Mouse (Mus musculus) monocyte, adult 5-6 weeks (primary cell): ENCODE data around the gene Hnrnpdl. TPM values are rescaled to one million over a fixed set of nuclear protein-coding genes. Genes with fewer than 3 reads are reported as not detected.
A peak's percentile ranks its signal among the peaks of the same experiment; 100 is the strongest.

Source experiments
- ATAC-seq: fragments of 153-309, 156-312 bp; replicated peaks from 2 replicates; pipeline ENCODE4 v1.8.0; 2017; ENCODE audit warnings: mild to moderate bottlenecking; ENCODE audit not compliant: low TSS enrichment, insufficient number of reproducible peaks, severe bottlenecking, poor library complexity, low FRiP score
- total RNA-seq: library from RNA; stranded (forward); fragments of 200-1000, 200-491, 200-594 nt; gene quantifications from 3 replicates; pipeline ENCODE4 v1.2.3, GENCODE M21; 2017

Gene Hnrnpdl
- total RNA-seq, 1 experiment from 2014 or later = 624 TPM

DNA sequence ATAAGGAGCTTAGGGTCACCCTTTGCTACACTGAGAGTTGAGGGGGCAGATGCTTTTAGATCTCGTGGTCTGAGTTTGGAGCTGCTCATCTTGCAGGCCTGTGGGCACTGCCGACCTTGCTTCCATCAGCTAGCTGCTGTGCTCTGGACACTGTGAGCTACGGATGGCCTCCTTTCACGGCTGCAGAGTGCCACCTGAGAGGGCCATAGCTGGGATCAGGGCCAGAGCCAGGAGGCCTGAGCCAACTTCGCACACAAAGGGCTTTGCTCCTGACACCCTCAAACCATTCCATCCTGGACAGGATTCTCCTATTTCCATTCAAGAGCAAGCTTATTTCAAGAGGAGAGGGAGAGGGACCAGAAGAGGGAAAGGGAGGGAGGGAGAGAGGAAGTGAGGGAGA is 15.1 kb downstream of the Hnrnpdl start:
- no peak for ATAC-seq

DNA sequence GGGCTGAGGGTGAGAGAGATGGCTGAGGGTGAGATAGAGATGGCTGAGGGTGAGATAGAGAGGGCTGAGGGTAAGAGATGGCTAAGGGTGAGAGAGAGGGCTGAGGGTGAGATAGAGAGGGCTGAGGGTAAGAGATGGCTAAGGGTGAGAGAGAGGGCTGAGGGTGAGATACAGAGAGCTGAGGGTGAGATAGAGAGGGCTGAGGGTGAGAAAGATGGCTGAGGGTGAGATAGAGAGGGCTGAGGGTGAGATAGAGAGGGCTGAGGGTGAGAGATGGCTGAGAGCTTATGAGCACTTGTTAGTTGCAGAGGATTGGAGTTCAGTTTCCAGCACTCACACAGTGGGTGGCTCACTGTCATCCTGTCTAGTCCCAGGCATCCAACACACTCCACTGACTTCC is 19.4 kb downstream of the Hnrnpdl start:
- ATAC-seq = no peak

DNA sequence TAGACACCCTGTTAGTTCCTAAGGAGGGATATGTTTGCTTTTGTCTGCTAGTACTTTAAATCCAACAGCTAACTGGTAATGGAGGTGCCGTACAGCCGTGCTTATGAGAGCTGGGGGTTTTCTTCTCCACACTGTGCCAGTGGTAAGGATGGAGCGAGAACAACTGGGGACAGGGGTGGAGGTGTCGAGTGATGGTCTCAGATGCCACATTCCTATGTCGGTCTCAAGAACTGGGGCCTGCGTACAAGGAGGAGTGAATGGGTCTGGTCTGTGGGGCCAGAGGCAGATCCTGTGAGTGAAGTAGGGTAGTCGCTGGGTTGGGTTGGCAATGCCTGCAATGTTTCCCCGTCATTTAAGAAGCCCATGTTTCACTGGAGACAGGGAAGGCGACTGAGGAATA is 26.9 kb downstream of the Hnrnpdl start:
- no peak for ATAC-seq

DNA sequence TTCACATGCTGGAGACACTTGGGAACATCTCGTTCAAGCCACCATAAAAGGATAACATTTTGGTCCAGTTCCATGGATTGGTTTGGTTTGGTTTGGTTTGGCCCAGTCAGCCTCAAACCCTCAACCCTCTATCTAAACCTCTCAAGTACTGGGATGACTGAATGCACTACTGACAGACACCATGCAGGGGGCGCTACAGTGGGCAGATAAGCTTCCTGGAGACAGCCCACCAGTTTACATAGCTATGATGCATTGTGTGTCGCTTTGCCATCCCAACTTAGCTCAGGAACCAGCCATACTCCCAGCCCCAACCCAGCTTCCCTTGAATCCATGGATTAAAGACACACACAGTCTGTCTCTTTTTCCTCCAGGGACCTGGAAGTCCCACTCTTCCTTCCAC is 31.0 kb downstream of the Hnrnpdl start:
- ATAC-seq = no peak

DNA sequence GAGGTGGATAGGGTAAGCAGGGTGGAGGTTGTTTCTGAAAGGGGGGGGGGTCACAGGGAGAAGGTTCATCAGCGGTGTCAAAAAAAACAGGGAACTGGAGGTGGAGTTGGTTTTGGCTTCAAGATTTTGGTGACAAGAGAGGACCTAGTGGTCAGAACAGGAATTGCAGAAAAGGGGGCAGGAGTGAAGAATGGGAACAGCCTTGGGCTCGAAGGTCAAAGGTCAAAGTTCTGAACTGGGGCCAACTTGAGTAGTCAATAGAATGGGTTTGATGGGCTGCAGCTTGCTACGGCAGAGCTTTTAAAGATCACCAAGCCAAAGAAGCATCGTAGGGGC is 32.5 kb downstream of the Hnrnpdl start:
- ATAC-seq = no peak

DNA sequence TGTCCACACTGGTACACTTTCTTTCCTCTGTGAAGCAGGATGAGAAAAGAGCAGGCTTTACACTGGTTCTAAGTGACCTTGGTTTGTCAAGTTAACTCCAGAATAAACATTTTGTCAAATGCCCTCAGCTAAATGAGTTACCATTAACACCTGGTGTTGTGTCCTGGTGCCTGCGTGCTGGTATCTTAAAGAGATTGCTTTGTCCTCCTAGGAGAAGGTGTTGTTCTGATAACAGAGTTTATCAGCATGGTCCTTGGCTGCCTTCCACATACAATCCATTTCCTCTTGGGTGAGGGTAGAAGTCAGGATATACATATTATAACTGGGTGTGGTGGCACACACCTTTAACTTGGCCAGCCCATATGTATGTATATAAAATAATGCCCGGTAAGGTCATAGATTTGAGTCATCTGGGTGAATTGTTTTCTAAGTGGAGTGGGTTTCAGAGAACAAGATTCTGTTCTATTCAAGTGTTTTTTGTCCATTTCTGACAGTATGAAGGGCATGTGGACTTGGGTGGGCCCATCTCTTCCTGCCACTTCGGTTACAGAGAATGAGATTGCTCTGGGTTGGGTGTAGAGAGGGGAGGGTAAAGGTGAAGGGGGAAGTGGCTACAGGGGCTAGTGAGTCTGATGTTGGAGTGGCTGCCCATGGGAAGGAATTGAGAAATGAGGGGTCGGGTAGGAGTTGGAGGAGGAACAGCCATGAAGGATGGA is 33.0 kb downstream of the Hnrnpdl start:
- no peak for ATAC-seq

DNA sequence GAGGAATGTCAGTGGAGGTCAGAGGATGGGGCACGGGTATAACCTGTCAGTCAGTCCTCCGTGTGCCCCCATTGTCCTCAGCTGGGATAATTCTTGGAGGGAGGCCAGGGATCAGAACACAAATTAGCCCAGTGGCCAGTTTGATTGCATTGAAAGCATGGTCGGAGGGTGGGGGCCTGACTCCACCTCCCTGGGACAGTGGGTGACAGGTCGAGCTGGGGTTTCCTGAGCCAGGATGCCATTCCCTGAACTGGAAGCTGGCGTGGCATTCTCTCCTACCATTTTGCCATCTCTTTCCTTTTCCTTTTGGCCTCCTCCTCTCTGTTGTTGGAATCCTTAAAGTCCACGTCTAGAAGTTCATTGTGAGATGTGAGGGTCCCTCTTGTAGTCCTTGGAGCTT is 33.6 kb downstream of the Hnrnpdl start:
- ATAC-seq = no peak

DNA sequence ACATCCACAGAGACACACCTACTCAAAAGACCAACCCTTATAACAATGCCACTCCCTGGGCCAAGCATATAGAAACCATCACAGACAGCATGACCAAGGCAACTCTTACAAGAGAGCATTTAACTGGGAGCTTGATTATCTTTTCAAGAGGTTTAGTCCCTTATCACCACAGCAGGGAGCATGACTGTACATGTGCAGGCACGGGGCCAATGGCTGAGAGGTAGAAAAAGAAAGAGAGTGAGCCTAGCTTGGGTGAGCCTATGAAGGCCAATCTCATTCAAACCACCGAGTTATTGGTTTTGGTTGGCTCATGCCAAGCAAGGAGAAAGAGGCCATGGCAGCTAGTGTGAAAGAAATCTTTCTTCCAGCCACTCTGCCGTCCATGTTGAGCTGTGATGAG is 34.0 kb downstream of the Hnrnpdl start:
- ATAC-seq = no peak

DNA sequence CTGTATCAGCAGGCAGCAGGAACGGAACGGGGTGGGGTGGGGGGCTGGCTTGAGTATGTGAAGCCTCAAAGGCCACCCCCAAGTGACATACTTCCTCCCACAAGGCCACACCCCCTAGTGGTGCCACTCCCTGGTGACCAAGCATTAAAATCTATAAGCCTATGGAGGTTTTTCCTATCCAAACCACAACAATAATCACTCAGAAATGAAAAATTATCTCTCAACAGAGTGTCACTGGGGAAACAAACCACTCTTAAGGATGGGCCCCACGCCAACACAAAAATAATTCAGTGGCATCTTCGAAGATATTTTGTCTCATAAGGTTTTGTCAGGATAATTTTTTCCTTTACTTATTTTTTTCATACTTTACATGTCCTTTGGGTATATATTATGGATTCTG is 35.6 kb downstream of the Hnrnpdl start:
- no peak for ATAC-seq

DNA sequence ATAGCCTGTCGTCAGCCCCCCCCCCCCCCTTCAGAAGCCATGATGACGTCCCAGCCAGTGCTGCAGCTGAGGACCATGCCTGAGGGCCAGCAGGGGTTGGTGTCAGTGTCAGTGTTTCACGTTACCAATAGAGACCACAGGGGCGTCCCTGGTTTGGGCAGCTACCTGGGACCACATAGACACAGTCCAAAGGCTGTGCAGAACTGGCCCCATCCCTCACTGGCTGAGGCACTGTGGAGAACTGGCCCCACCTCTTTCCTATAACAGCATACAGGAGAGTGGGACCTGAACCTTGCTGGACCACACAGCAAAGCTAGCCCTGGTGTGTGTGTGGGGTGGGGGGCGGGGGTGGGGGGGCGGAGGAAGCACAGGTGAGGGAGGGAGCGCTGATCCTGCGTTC is 39.0 kb downstream of the Hnrnpdl start:
- no peak for ATAC-seq

DNA sequence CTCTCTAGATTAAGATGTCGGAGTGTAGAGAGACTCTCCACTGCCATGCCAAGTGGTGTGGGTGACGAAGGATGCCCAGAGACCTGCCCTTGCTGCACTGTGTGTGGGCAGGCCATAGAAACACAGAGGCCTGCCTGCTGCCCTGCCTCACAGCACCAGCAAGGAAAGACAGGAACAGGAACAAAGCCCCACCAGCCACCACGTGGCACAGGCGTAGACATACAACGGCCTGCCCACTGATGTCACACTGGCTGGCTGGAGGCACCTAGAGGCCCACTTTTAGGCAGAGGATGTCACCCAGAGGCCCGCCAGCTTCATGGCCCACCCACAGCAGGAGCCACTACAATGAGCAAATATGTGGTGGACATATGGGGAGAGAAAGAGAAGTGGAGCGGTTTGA is 39.4 kb downstream of the Hnrnpdl start:
- ATAC-seq = 0 out of 2 replicates have a peak, but pooled peaks have one; percentile 43

DNA sequence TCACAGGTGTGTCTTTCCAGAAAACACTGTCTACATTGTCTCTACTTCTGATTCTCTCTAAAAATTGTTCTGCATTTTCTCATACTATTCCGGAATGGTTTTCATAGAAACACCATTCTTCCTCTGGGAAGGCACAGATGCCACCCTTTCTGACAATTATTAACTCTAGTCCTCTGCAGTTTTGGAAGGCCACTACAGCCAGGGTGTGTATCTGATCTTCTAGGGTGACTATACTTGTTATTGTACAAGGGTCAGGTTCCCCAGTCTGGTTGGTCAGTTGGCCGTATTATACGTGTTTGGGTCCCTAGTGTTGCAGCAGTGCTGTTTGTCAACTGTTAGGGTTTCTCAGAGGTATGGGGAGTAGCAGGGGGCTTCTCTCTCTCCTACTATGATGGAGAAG is 44.8 kb downstream of the Hnrnpdl start:
- ATAC-seq = no peak

DNA sequence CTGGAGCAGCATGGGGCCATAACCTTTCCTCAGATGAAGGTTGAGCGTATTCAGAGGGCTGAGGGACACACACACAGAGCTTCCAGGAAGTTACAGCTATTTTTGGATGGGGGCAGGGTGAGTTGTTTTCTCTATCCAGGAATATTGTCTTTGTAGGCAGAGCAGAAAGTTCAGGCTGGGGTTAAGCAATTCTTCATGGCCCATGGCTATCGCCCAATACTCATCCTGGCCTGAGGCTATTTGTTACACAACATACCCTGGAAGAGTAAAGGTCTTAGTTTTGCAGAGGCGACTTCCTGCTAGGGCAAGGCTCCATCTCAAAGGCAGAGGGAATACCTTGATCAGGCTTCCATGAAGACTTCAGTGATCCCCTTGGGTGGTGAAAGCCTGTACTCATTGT is 45.3 kb downstream of the Hnrnpdl start:
- ATAC-seq = no peak

Other genes with a start within 250 kb of the Hnrnpdl start
- not detected in 3 replicates for gene Vamp9, start 133.4 kb downstream of the Hnrnpdl start, total RNA-seq
- 67.5 to 152 TPM (median 113 TPM) in 3 replicates for gene Hnrnpd, start 60.7 kb downstream of the Hnrnpdl start, total RNA-seq
- gene 4930524J08Rik, start 60.6 kb downstream of the Hnrnpdl start, total RNA-seq = 1.3 TPM in 1 of 3 replicates, not detected in the others
- 22.0 to 42.2 TPM (median 31.0 TPM) in 3 replicates for gene Enoph1, start 321 bp upstream of the Hnrnpdl start, total RNA-seq
- gene Tmem150c, start 120.1 kb upstream of the Hnrnpdl start, total RNA-seq = 0.49 to 0.53 TPM in 2 of 3 replicates, not detected in the other